Mouse (Mus musculus) right cerebral cortex, postnatal 36 days (tissue): ENCODE data around the gene Erbb3.

ENCODE experiments used
- DNase-seq, 2 experiments: peaks; one replicate each; pipeline ENCODE4 v3.0.0; 2022; ENCODE audit warnings: low spot score in 2 of 2, mixed read lengths in 1 of 2

The Erbb3 gene

DNA sequence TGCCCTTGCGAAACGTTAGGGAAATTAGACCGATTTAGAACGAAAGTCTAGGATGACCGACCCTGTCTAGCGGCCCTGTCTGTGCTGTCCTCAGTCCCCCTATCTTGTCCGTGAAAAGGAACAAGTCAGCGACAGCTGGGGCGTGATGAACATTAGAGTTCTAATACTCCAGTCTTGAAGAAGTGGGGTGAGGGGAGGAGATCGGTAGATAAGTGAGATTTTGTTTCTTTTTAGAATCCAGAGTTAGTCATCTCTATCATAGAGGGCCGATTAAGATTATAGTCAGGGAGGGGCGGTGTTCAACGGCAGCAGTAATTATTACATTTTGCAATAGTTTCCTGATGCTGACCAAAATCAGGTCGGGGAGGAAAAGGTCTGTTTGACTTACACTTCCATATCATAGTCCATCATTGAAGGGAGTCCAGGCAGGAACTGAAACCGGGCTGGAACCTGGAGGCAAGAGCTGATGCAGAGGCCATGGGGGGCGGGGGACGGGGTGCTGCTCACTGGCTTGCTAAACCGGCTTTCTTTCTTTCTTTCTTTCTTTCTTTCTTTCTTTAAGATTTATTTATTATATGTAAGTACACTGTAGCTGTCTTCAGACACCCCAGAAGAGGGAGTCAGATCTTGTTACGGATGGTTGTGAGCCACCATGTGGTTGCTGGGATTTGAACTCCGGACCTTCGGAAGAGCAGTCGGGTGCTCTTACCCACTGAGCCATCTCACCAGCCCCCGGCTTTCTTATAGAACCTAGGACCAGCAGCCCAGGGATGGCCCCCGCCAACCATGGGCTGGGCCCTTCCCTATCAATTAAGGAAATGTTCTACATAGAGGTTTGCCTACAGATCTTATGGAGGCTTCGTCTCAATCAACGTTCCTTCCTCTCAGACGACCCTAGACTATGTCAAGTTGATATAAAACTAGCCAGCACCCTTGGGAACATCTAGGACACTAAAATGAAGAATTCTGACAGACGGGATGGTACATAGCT, 62.8 kb downstream of the Erbb3 start:
- no peak for DNase-seq

DNA sequence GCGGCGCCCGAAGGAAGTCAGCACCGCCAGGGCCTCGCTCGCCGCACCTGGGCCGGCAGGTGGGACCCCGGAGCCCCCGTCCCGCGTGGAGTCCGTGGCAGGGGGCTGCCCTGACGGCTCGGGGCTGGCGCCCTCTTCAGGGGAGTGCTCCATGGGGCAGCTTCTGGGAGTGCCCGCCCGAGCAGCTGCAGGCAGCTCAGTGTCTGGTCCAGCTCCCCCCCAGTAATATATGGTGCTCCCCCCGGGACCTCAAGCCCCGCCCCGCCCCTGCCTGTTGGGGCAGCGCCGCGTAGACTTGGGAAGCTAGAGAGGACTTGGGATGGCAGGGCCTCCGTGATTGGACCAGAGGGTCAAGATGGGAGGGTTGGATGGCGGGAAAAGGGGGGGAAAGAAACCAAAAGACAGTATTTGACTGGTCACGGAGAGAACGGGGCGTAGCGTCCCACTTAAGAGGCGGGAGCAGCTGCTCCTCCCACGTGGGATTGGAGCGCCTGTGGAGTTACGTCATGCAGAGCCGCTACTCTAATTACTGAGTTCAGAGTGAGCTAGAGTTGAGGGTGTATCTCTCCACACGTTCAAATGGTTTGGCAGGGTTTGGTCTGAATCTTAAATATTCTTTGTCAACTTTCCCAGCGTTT, 63.7 kb downstream of the Erbb3 start, which contains the start of gene Esyt1:
TSS of gene Esyt1 (minus strand) at position 201 of the 638 bp plus-strand sequence.
- DNase-seq, result peak; percentile 86 to 94

DNA sequence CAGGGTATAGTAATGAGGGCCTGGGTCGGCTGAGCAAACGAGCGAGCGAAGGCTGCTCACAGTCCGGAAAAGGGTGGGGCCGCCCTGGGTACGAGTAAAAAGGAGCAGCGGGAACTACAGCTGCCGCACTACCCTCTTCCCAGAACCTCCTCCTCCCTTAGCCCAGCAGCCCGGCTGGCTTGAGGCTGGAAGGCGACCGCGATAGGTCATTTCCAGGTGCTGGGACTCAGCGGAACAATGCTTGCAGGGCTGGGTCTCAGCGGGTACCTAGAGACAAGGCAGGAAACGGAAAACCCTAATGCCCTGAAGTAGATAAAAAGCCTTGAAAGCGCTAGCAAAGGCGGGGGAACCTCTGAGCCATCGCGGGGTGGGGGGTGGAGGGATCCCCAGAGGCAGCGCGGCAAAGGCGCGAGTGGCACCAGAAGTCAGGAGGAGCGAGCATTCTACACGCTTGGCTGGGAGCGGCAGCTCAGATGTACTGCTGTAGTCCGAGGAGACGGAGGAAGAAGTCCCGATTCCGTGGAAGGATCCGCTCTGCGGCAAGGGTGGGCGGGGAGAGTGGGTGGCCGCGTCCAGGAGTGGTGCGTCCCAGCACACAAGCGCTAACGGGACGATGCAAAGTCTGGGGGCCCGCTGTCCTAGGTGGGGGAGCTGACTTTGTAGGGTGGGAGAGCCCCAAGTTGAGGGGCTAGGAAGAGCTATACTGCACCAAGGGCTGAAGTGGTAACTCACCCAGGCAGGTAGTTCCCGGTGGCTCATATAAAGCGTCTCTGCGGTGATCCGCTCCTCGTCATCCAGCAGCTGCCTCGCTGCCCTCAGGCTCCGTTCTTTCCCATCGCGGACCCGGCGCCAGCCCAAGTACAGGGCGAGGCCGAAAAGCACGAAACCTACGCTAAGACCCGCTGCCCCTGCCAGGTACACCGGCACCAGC, 64.5 kb downstream of the Erbb3 start:
- DNase-seq, result peak in 1 of 2 experiments; percentile 15

DNA sequence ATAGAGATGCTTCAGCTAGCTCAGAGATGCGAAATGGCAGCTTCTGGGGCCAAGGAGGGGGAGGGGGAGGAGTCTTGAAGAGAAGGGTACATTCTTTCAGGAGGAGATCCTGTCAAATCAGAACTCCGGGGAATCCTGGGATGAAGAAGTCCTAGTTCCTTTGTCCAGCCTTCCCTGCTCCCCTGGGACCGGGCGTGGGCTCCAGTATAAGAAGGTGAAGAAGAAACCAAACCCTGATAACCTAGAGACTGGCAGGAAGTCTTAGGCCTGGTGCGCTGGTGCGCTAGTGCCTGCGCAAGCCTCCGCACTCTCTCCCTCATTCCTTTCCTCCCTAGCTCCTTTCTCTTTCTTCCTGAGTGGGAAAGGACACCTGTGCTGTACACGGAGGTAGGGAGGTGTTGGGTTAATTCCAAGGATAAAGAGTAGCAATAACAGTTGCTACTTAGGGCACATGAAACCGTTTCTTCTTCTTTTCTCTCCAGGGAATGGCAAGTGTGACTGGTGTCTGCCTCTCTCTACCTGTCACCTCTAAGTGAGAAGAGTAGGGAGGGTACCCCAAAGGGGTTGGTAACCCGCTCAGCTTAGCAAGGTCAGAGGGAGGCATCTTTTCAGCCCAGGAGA, 65.2 kb downstream of the Erbb3 start:
- no peak for DNase-seq

DNA sequence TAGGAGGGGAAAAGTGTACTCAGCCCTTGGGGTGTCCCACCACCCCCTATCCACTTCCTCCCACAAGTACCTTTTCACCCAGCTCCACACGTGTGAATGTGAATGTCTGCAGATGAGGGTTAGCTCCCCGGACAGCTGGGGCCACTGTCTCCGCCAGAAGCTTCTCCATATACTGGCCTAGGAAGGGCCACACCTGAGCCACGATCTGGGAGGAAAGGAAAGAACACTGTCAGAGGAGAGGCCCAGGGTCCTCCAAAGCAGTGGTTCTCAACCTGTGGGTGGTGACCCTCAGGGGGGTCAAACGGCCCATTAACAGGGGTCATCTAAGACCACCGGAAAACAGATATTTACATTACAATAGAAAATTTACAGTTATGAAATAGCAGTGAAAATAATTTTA, 67.1 kb downstream of the Erbb3 start:
- DNase-seq, result no peak

DNA sequence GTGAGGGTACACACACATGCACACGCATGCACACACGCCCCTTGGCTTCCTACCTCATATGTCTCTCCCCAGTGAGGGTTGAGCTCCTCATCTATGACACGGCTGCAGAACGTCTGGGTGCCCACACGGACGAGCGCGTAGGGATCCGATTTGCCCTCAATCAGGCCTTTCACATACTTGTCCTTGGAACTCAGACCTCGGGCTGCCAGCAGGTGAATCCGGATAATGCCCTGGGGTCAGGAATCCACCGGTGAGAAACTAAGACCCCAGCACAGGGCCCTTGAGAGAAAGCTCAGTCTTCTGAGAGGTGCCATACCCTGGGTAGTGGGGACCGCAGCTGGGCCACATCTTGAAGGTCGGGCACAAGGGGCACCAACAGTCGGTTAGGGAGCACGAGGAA, 68.9 kb downstream of the Erbb3 start:
- DNase-seq, result no peak

DNA sequence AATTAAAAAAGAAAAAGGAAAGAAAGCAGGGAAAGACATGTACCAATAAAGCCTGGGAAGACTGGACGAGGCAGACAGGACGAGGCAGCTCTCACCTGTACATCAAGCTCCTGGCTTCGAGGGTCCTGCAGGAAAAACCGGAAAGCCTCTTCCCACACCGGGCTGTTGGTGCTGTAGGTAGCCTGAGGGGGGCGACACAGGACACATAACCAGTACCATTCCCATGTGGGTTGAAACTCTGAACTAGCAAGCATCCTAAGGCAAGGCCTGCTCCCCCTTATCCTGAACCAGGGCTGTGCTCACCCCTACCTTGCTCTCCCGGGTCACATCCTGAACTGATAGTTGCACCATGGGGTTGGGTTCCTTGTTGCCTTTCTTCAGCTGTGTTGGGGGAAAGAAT, 70.6 kb downstream of the Erbb3 start:
- peak in 1 of 2 experiments; percentile 36 for DNase-seq
